Mouse (Mus musculus): ENCODE data around the gene 5031439G07Rik.

DNA sequence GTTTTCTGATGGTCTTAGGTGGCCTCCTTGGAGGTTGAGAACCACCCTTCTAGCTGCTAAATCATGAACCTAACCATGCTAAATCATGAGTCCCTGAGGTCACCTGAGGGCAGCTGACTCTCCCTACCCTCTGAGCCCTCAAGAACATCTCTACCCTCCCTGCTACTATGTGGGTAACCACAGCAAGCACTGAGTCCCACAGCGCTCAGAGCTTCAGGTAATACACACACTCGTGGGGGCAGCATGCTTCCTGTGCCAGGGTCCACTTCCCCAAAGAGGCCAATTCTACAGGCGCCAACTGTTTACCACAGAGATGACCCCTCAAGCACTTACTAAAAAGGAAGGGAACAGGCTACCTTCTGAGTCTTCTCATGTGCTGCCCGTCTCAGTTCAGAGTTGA, 19.8 kb downstream of the 5031439G07Rik start:
- TF ChIP-seq EP300 (IDR thresholded peaks at IDR 0.05; ENCODE audit: low read depth) (no peak), CTCF (IDR thresholded peaks at IDR 0.05; ENCODE audit: low read depth) (no peak)

Data from liver, postnatal 0 days (tissue).